Comparison of ENCODE assay signal across 9 mouse cellular contexts in genomic region chr4:136185375-136185774, GRCm38 (mm10). TPM values are rescaled to one million over a fixed set of nuclear protein-coding genes. Genes with fewer than 3 reads are reported as not detected.
A peak's percentile ranks its signal among the peaks of the same experiment; 100 is the strongest.
DNase-seq lines count a peak whose midpoint lies in the region; ATAC-seq and TF ChIP-seq lines count a peak whose summit lies in the region.
"Had no signal": no experiment of that assay in that cellular context is flagged by ENCODE, and none has a peak within 500 bp of the region (broad histone marks: within the 10 kb centered on the region; RNA-seq: fewer than 3 reads in every experiment).

No protein-coding gene starts in this region.

- peaks cover 45% of the 10 kb centered on the region for H3K36me3 ChIP-seq in kidney, embryonic 15.5 days
- H3K36me3 ChIP-seq in kidney, embryonic 14.5 days (ENCODE audit: control insufficient read depth, insufficient read depth, low read length): peaks cover 26% of the 10 kb centered on the region; the same call in 1 of the 2 replicates
- no peaks in the 10 kb centered on the region for H3K36me3 ChIP-seq in lung, postnatal 0 days (ENCODE audit: insufficient read depth, low read length)
- H3K36me3 ChIP-seq in forebrain, embryonic 13.5 days (ENCODE audit: poor library complexity, severe bottlenecking): peaks cover 63% of the 10 kb centered on the region
- no peaks in the 10 kb centered on the region for H3K36me3 ChIP-seq in forebrain, postnatal 0 days (ENCODE audit: insufficient read depth)
- H3K36me3 ChIP-seq in hindbrain, embryonic 16.5 days (ENCODE audit: control insufficient read depth, insufficient read depth, low read length): no peaks in the 10 kb centered on the region

- TF ChIP-seq EP300 in lung, postnatal 0 days (IDR thresholded peaks at IDR 0.05): peak; percentile 23; the same call in 1 of the 2 replicates

- H3K4me2 ChIP-seq in kidney, embryonic 15.5 days: no peak overlapping the region
- H3K4me2 ChIP-seq in kidney, embryonic 14.5 days (replicated peaks; ENCODE audit: low read depth, low read length): no peak overlapping the region
- H3K4me2 ChIP-seq in lung, postnatal 0 days (replicated peaks; ENCODE audit: low read depth, low read length): 0 out of 2 replicates have a peak overlapping the region, but pooled peaks have one; percentile 27
- no peak overlapping the region for H3K4me2 ChIP-seq in forebrain, embryonic 13.5 days
- H3K4me2 ChIP-seq in forebrain, postnatal 0 days (ENCODE audit: low read depth): no peak overlapping the region
- H3K4me2 ChIP-seq in hindbrain, embryonic 16.5 days (ENCODE audit: low read length): no peak overlapping the region

- H3K9ac ChIP-seq in kidney, embryonic 15.5 days: no peak overlapping the region
- no peak overlapping the region for H3K9ac ChIP-seq in kidney, embryonic 14.5 days (ENCODE audit: low read depth, low read length)
- H3K9ac ChIP-seq in lung, postnatal 0 days (replicated peaks; ENCODE audit: low read depth): no peak overlapping the region
- H3K9ac ChIP-seq in forebrain, embryonic 13.5 days: no peak overlapping the region
- no peak overlapping the region for H3K9ac ChIP-seq in forebrain, postnatal 0 days
- H3K9ac ChIP-seq in hindbrain, embryonic 16.5 days (ENCODE audit: low read depth, low read length): no peak overlapping the region

- TF ChIP-seq CTCF in lung, postnatal 0 days (IDR thresholded peaks at IDR 0.05): no peak
- TF ChIP-seq CTCF in forebrain, postnatal 0 days (IDR thresholded peaks at IDR 0.05; ENCODE audit: low read depth): no peak

- peak; percentile 60 for DNase-seq in Muller cell, postnatal 12 days (ENCODE audit: inconsistent ontology term)
- peak; percentile 68 to 72 for DNase-seq in heart, adult 9 months (ENCODE audit: low spot score in 2 of 2)
- peak; percentile 70 for DNase-seq in lung, postnatal 0 days (ENCODE audit: low spot score)
- no peak for DNase-seq in forebrain, postnatal 0 days

- no peak overlapping the region for H3K4me3 ChIP-seq in kidney, embryonic 15.5 days (replicated peaks)
- H3K4me3 ChIP-seq in kidney, embryonic 14.5 days (ENCODE audit: low read length): no peak overlapping the region
- no peak overlapping the region for H3K4me3 ChIP-seq in lung, postnatal 0 days (ENCODE audit: low read depth, low read length)
- H3K4me3 ChIP-seq in forebrain, embryonic 13.5 days: no peak overlapping the region
- no peak overlapping the region for H3K4me3 ChIP-seq in forebrain, postnatal 0 days (ENCODE audit: low read depth, low read length)
- H3K4me3 ChIP-seq in hindbrain, embryonic 16.5 days (ENCODE audit: low read length): no peak overlapping the region

- peaks cover 28% of the 10 kb centered on the region for H3K4me1 ChIP-seq in kidney, embryonic 15.5 days
- H3K4me1 ChIP-seq in kidney, embryonic 14.5 days (ENCODE audit: control insufficient read depth, insufficient read depth, low read length): peaks cover 8% of the 10 kb centered on the region; the same call in 1 of the 2 replicates
- peaks cover 12% of the 10 kb centered on the region; the same call in 1 of the 2 replicates for H3K4me1 ChIP-seq in lung, postnatal 0 days (ENCODE audit: insufficient read depth, low read depth, low read length)
- peaks cover 8% of the 10 kb centered on the region for H3K4me1 ChIP-seq in forebrain, embryonic 13.5 days
- no peaks in the 10 kb centered on the region for H3K4me1 ChIP-seq in forebrain, postnatal 0 days (ENCODE audit: insufficient read depth)
- peaks cover 3% of the 10 kb centered on the region; the same call in 1 of the 2 replicates for H3K4me1 ChIP-seq in hindbrain, embryonic 16.5 days (ENCODE audit: control insufficient read depth, insufficient read depth, low read depth, low read length)

- H3K27ac ChIP-seq in kidney, embryonic 15.5 days: peak overlapping the region; percentile 48; the same call in 1 of the 2 replicates
- no peak overlapping the region; the same call in 1 of the 2 replicates for H3K27ac ChIP-seq in kidney, embryonic 14.5 days (ENCODE audit: low read depth, low read length)
- H3K27ac ChIP-seq in lung, postnatal 0 days (ENCODE audit: low read length): peak overlapping the region; percentile 90
- no peak overlapping the region for H3K27ac ChIP-seq in forebrain, embryonic 13.5 days
- H3K27ac ChIP-seq in forebrain, postnatal 0 days (ENCODE audit: low read depth, low read length): no peak overlapping the region
- H3K27ac ChIP-seq in hindbrain, embryonic 16.5 days (ENCODE audit: low read depth, low read length): no peak overlapping the region

- WGBS in kidney, embryonic 15.5 days: 60% methylated on average over 9 of the region's 9 CpGs
- WGBS in kidney, embryonic 14.5 days: 65% methylated on average over 9 of the region's 9 CpGs
- 26% methylated on average over 9 of the region's 9 CpGs for WGBS in lung, postnatal 0 days
- WGBS in forebrain, embryonic 13.5 days: 86% methylated on average over 9 of the region's 9 CpGs
- WGBS in forebrain, postnatal 0 days: 76% methylated on average over 9 of the region's 9 CpGs
- WGBS in hindbrain, embryonic 16.5 days: 82% methylated on average over 9 of the region's 9 CpGs

- no peaks in the 10 kb centered on the region for H3K9me3 ChIP-seq in kidney, embryonic 15.5 days (replicated peaks)
- no peaks in the 10 kb centered on the region for H3K9me3 ChIP-seq in kidney, embryonic 14.5 days (ENCODE audit: control insufficient read depth, low read length)
- no peaks in the 10 kb centered on the region for H3K9me3 ChIP-seq in lung, postnatal 0 days (ENCODE audit: low read length)
- H3K9me3 ChIP-seq in forebrain, embryonic 13.5 days (replicated peaks): no peaks in the 10 kb centered on the region
- no peaks in the 10 kb centered on the region for H3K9me3 ChIP-seq in forebrain, postnatal 0 days (ENCODE audit: low read length)
- no peaks in the 10 kb centered on the region for H3K9me3 ChIP-seq in hindbrain, embryonic 16.5 days (ENCODE audit: control insufficient read depth, low read length)
- H3K9me3 ChIP-seq: G1E had no signal

- H3K27me3 ChIP-seq in kidney, embryonic 15.5 days: no peaks in the 10 kb centered on the region
- no peaks in the 10 kb centered on the region for H3K27me3 ChIP-seq in kidney, embryonic 14.5 days (ENCODE audit: control insufficient read depth, insufficient read depth, low read length)
- no peaks in the 10 kb centered on the region for H3K27me3 ChIP-seq in lung, postnatal 0 days (replicated peaks; ENCODE audit: insufficient read depth, low read length)
- no peaks in the 10 kb centered on the region for H3K27me3 ChIP-seq in forebrain, embryonic 13.5 days
- H3K27me3 ChIP-seq in forebrain, postnatal 0 days (ENCODE audit: insufficient read depth, low read length): no peaks in the 10 kb centered on the region
- H3K27me3 ChIP-seq in hindbrain, embryonic 16.5 days (replicated peaks; ENCODE audit: control insufficient read depth, insufficient read depth, low read length): no peaks in the 10 kb centered on the region

- no peak for ATAC-seq in kidney, embryonic 15.5 days (replicated peaks; ENCODE audit: low FRiP score)
- no peak for ATAC-seq in kidney, embryonic 14.5 days (ENCODE audit: low FRiP score, low TSS enrichment)
- no peak for ATAC-seq in lung, postnatal 0 days
- ATAC-seq in forebrain, embryonic 13.5 days: no peak
- ATAC-seq in forebrain, postnatal 0 days: no peak
- ATAC-seq in hindbrain, embryonic 16.5 days: no peak

RNA-seq across cellular contexts. Expression of gene E2f2, which starts 13.2 kb away (rescaled TPM):
- 9.7 and 10.5 TPM in 2 replicates for polyA plus RNA-seq in kidney, embryonic 15.5 days (2015; fragmentation: Nextera tagmentation; extraction: Ambion mirVana)
- polyA plus RNA-seq in kidney, embryonic 14.5 days (2014; fragmentation: Nextera tagmentation; extraction: Ambion mirVana): 5.7 and 6.0 TPM in 2 replicates
- polyA plus RNA-seq in lung, postnatal 0 days (2015; fragmentation: Nextera tagmentation; extraction: Ambion mirVana): 17.8 and 19.1 TPM in 2 replicates
- 9.7 and 11.3 TPM in 2 replicates for polyA plus RNA-seq in forebrain, embryonic 13.5 days (2015; fragmentation: Nextera tagmentation; extraction: Ambion mirVana)
- total RNA-seq in forebrain, postnatal 0 days (2014; rRNA removed): 0.85 and 1.2 TPM in 2 replicates
- polyA plus RNA-seq in forebrain, postnatal 0 days (2015; fragmentation: Nextera tagmentation; extraction: Ambion mirVana): 0.84 and 1.4 TPM in 2 replicates
- 3.4 TPM in 2 replicates for polyA plus RNA-seq in hindbrain, embryonic 16.5 days (2015; fragmentation: Nextera tagmentation; extraction: Ambion mirVana)

RNA-seq across cellular contexts. Expression of gene Asap3, which starts 20.8 kb away (rescaled TPM):
- 4.5 and 6.0 TPM in 2 replicates for polyA plus RNA-seq in kidney, embryonic 15.5 days (2015; fragmentation: Nextera tagmentation; extraction: Ambion mirVana)
- polyA plus RNA-seq in kidney, embryonic 14.5 days (2014; fragmentation: Nextera tagmentation; extraction: Ambion mirVana): 2.0 and 3.0 TPM in 2 replicates
- 5.4 and 5.5 TPM in 2 replicates for polyA plus RNA-seq in lung, postnatal 0 days (2015; fragmentation: Nextera tagmentation; extraction: Ambion mirVana)
- 2.9 and 3.9 TPM in 2 replicates for polyA plus RNA-seq in forebrain, embryonic 13.5 days (2015; fragmentation: Nextera tagmentation; extraction: Ambion mirVana)
- 3.5 and 3.8 TPM in 2 replicates for total RNA-seq in forebrain, postnatal 0 days (2014; rRNA removed)
- 2.0 and 2.5 TPM in 2 replicates for polyA plus RNA-seq in forebrain, postnatal 0 days (2015; fragmentation: Nextera tagmentation; extraction: Ambion mirVana)
- 6.2 and 7.9 TPM in 2 replicates for polyA plus RNA-seq in hindbrain, embryonic 16.5 days (2015; fragmentation: Nextera tagmentation; extraction: Ambion mirVana)

RNA-seq across cellular contexts. Expression of gene Id3, which starts 42.1 kb away (rescaled TPM):
- 862 and 905 TPM in 2 replicates for polyA plus RNA-seq in kidney, embryonic 15.5 days (2015; fragmentation: Nextera tagmentation; extraction: Ambion mirVana)
- polyA plus RNA-seq in kidney, embryonic 14.5 days (2014; fragmentation: Nextera tagmentation; extraction: Ambion mirVana): 848 and 979 TPM in 2 replicates
- polyA plus RNA-seq in lung, postnatal 0 days (2015; fragmentation: Nextera tagmentation; extraction: Ambion mirVana): 430 and 477 TPM in 2 replicates
- polyA plus RNA-seq in forebrain, embryonic 13.5 days (2015; fragmentation: Nextera tagmentation; extraction: Ambion mirVana): 90.9 and 119 TPM in 2 replicates
- 134 and 153 TPM in 2 replicates for total RNA-seq in forebrain, postnatal 0 days (2014; rRNA removed)
- 177 and 185 TPM in 2 replicates for polyA plus RNA-seq in forebrain, postnatal 0 days (2015; fragmentation: Nextera tagmentation; extraction: Ambion mirVana)
- polyA plus RNA-seq in hindbrain, embryonic 16.5 days (2015; fragmentation: Nextera tagmentation; extraction: Ambion mirVana): 214 and 226 TPM in 2 replicates
- polyA plus RNA-seq: G1E had no signal

Comparison
In these comparisons a context has a peak if more than half of its experiments do, and no peak if none do; other contexts are left out.
1. H3K27ac ChIP-seq: peak in kidney, embryonic 15.5 days (single experiment) and lung, postnatal 0 days (single experiment); none in kidney, embryonic 14.5 days (single experiment), forebrain, embryonic 13.5 days (single experiment), forebrain, postnatal 0 days (single experiment) and hindbrain, embryonic 16.5 days (single experiment).